Mouse (Mus musculus) liver, postnatal 0 days (tissue): ENCODE measurements around the gene Pde10a.

Experiments used
- CTCF ChIP-seq: sonication (generic); IDR thresholded peaks from 2 replicates; pipeline ENCODE4 v1.5.1; 2016; ENCODE audit warnings: antibody characterized with exemption, low read depth
- EP300 ChIP-seq: IDR thresholded peaks from 2 replicates; pipeline ENCODE4 v1.6.1; 2016; ENCODE audit warnings: antibody characterized with exemption, low read depth, mild to moderate bottlenecking

DNA sequence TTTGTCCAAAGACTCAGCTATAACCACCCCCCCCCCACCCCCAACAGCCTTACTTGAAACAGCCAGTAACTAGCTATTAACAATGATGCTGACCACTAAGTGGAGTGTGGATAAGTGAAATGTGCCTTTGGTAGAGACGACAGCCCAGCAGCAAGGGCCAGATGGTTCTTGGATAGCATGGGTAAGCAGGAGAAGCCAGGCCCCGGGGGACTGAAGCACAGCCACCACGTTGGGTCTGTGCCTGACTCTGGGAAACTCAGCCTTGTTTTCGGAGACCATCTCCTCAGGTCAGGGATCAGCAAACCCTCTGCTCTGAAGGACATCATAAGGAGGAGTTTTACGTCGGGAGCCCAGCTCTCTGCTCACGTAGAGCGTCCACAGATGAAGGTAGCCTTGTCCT, 427.8 kb downstream of the Pde10a start:
- TF ChIP-seq CTCF (no peak), EP300 (no peak)
